Mouse (Mus musculus): ENCODE results near the gene Ttyh3.

DNA sequence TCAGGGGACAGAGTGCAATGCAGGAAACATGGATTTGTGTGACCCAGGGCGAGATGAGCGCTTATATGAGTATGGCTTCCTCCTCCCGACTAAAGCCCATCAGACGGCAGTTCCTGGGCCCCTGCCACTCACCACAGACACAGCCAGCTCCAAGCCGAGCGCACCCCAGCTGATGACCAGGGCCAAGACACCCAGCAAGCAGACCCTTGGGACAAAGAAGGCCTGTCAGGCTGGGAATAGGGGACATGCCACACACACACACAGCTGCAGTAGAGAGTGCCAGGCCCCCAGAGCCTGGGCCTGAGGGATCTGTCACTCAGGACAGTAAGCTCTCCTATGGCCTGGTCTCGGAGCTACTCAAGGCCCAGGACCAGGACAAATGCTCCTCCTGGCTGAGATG is 15.4 kb downstream of the Ttyh3 start:
- no peak for TF ChIP-seq HCFC1 (IDR thresholded peaks at IDR 0.05; ENCODE audit: borderline replicate concordance, insufficient read depth, low read length)
- no peak for TF ChIP-seq ZNF384 (IDR thresholded peaks at IDR 0.05; ENCODE audit: low read depth, low read length)
